ENCODE assay signal across 7 mouse cellular contexts in the genomic region with DNA sequence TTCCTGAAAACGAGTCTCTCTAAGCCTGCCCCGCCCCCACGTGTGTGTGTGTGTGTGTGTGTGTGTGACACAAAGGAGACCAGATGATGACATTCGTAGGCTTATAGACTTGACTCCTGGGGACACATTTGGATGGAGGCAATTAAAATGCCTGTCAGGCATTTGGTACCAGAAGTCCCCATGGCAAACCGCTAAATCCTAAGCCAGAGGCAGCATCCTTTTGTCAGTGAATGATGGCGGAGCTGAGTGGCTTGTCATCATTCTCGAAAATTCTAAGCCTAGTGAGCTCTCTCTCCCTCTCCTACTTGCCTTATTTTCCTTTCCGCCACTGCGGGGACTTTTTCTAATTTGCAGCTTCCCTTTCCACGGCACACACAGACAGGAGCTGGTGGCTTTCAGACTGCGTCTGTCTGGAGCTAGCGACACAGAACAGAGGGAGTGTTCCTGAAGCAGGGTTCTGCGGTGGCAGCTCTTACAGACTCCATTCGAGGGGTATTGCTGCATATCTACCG.
DNase-seq lines count a peak whose midpoint lies in the region; ATAC-seq lines count a peak whose summit lies in the region.

No protein-coding gene starts in this region.

- no peaks in the 10 kb centered on the region for H3K27me3 ChIP-seq in hindbrain, embryonic 13.5 days
- H3K27me3 ChIP-seq in limb, embryonic 10.5 days (ENCODE audit: low read depth, poor library complexity, severe bottlenecking), result no peaks in the 10 kb centered on the region
- H3K27me3 ChIP-seq in intestine, embryonic 16.5 days (replicated peaks; ENCODE audit: control insufficient read depth, insufficient read depth, low read length), result no peaks in the 10 kb centered on the region

- H3K9ac ChIP-seq in hindbrain, embryonic 13.5 days, result peak overlapping the region; percentile 85
- no peak overlapping the region for H3K9ac ChIP-seq in intestine, embryonic 16.5 days (ENCODE audit: low read depth, low read length)

- 19% methylated on average over 15 of the region's 15 CpGs for WGBS in hindbrain, embryonic 13.5 days
- 54% methylated on average over 15 of the region's 15 CpGs for WGBS in limb, embryonic 10.5 days
- WGBS in intestine, embryonic 16.5 days, result 64% methylated on average over 15 of the region's 15 CpGs

- H3K4me3 ChIP-seq in hindbrain, embryonic 13.5 days, result peak overlapping the region; percentile 53
- peak overlapping the region; percentile 7; the same call in 1 of the 2 replicates for H3K4me3 ChIP-seq in limb, embryonic 10.5 days
- H3K4me3 ChIP-seq in intestine, embryonic 16.5 days (ENCODE audit: low read length), result no peak overlapping the region

- H3K4me1 ChIP-seq in hindbrain, embryonic 13.5 days (replicated peaks), result peaks cover 38% of the 10 kb centered on the region
- H3K4me1 ChIP-seq in limb, embryonic 10.5 days, result peaks cover 19% of the 10 kb centered on the region
- H3K4me1 ChIP-seq in intestine, embryonic 16.5 days (ENCODE audit: control insufficient read depth, insufficient read depth, low read length), result no peaks in the 10 kb centered on the region

- DNase-seq in cerebellum, adult 11 months, result peak; percentile 63
- peak; percentile 59 for DNase-seq in embryo, embryonic 11 days
- DNase-seq in limb, embryonic 10.5 days (ENCODE audit: low spot score), result peak; percentile 38
- peak; percentile 81 to 83 for DNase-seq in right cerebral cortex, adult 2 months (ENCODE audit: low spot score in 2 of 2)
- no peak for DNase-seq in c-Kit-positive CD71-positive TER-119-positive erythroid progenitor cells, embryonic 14.5 days (ENCODE audit: low spot score)

- no peaks in the 10 kb centered on the region for H3K36me3 ChIP-seq in hindbrain, embryonic 13.5 days
- no peaks in the 10 kb centered on the region for H3K36me3 ChIP-seq in limb, embryonic 10.5 days
- no peaks in the 10 kb centered on the region for H3K36me3 ChIP-seq in intestine, embryonic 16.5 days (ENCODE audit: control insufficient read depth, insufficient read depth, low read length)

- H3K4me2 ChIP-seq in hindbrain, embryonic 13.5 days, result peak overlapping the region; percentile 70
- H3K4me2 ChIP-seq in intestine, embryonic 16.5 days (ENCODE audit: low read depth, low read length), result no peak overlapping the region

- H3K27ac ChIP-seq in hindbrain, embryonic 13.5 days, result peak overlapping the region; percentile 99
- H3K27ac ChIP-seq in limb, embryonic 10.5 days, result peak overlapping the region; percentile 69
- no peak overlapping the region for H3K27ac ChIP-seq in intestine, embryonic 16.5 days (ENCODE audit: low read length)

- peak; percentile 85 for ATAC-seq in hindbrain, embryonic 13.5 days (ENCODE audit: low FRiP score)
- ATAC-seq in intestine, embryonic 16.5 days, result no peak

- no peaks in the 10 kb centered on the region for H3K9me3 ChIP-seq in hindbrain, embryonic 13.5 days
- no peaks in the 10 kb centered on the region for H3K9me3 ChIP-seq in limb, embryonic 10.5 days (replicated peaks)
- H3K9me3 ChIP-seq in intestine, embryonic 16.5 days (ENCODE audit: control insufficient read depth, low read length), result no peaks in the 10 kb centered on the region
